Mouse (Mus musculus) kidney, adult 2 months (tissue): Measurements from ENCODE around the gene Cyp27b1.

Experiments used
- CTCF ChIP-seq: fragments of 200-500 bp; conservative IDR thresholded peaks from 2 replicates; pipeline ENCODE4 v1.5.1; 2011; ENCODE audit warnings: low read depth, mild to moderate bottlenecking, control low read depth, low read length, moderate library complexity, mixed read lengths; ENCODE audit not compliant: insufficient read depth, insufficient read length
- POLR2A ChIP-seq: fragments of 200-500 bp; IDR thresholded peaks from one replicate; pipeline ENCODE4 v1.6.1; 2011; ENCODE audit warnings: low read depth, low read length, control low read depth

DNA sequence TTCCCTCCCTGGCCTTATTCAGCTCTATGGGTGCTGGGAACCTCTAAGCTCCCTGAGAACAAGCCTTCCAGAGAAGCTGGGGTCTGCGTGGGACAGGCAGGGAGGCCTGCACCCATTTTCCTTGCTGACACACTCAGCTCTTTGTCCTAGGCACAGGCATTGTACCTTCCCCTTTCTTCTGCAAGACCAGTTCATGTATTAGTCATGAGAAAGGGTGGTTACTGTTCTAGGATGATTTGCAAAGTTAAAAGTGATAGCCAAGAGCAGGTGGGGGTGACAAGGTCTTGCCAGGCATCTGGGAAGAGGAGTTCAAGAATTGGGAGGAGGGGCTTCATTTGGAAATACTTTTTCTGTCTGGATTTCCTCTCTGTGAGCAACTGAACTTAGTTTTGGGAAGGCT lies 46.0 kb upstream of the Cyp27b1 start:
- TF ChIP-seq POLR2A (no peak), CTCF (no peak)
